Mouse (Mus musculus) cerebellum, adult 11 months (tissue): ENCODE results near the gene Nell1.
A peak's percentile ranks its signal among the peaks of the same experiment; 100 is the strongest.

ENCODE experiments used
- DNase-seq: peaks from one replicate; pipeline ENCODE4 v3.0.0; 2022

Gene Nell1

DNA sequence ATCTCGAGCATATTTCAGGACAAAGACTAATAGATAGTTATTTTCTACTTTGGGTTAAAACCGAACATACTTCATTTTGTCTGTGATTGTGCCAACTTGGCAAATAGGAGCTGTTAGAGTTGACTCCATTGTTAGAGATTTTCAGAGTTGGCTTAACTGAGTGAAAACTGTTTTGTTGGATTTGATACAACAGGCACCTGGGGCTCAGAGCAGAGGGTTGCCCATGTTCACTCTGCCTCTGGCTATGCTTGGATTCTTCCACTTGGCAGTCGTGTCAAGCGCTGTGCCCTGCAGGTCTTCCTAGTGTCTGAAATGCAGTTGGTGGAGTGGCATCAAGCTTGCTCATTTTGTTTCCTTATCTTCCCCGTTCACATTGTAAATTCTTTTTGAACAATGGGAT, 363.6 kb downstream of the Nell1 start:
- DNase-seq: no peak

DNA sequence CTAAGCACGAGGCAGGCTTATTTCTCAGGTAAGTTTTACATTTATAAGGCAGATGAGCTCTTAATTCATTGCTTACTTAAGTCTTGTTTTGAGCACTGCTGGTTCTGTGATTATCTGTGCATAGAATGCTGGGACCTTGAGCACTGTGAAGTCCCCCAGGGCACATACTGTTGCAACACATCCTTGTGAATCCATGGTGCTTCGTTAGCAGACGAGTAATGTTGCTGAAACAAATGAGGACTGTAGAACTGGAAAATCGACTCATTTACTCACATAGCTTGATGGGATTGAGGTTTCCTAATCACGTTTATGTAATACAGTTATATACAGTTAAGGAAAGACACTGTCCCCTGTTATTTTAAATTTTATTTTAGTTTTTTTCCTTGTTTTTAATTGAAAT, 364.1 kb downstream of the Nell1 start:
- no peak for DNase-seq

DNA sequence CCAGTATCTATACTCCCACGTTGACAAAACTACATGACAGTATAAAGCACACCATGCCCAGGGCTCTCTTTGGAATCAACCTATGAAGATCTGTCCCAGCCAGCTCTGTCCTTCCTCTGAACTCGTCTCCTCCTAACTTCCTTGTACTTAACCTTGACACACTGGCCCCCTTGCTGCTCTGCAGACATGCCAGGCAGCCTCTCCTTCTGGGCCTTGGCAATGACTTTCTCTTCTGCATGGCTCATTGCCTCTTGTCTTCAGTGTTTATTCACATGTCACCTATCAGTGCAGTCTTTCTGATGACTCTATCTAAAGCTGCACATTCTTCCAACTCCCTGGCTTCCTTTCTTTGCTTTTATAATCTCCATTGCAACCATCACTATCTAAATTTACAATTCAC, 376.9 kb downstream of the Nell1 start:
- DNase-seq: no peak

DNA sequence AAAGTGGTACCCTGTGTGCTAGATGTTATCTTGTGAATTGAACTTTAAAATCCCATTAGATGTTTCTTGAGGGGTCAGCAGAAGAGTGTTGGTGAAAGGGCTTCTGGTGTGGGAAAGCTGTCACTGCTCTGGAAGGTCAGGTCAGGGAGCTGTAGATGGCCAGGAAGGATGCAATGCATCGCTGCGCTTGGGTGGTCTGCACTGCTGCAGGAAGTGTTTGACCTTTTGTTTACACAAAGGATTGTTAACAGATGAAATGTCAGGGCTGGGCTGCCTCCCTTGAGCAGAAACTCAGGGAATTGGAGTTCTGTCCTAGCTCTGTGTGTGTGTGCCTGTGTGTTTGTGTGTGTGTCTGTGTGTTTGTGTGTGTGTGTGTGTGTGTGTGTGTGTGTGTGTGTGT, 382.5 kb downstream of the Nell1 start:
- DNase-seq: no peak

DNA sequence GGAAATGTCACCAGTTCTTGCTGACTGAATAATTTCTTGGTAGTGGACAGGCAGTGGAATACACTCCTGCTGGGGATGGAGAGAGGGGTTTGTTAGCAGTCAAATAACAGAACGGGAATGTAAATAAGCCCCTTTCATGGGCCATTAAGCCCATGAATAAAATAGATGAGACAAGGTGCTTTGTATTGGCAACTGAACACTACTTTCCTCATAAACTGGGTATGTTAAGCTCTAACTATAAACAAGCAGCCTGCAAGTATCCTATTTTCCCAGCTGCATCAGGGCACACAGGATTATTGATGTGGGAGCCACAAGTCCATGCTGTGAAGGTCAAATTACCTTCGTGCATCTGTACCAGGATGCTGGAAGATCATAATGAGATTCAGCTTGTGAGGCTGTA, 387.4 kb downstream of the Nell1 start:
- no peak for DNase-seq

DNA sequence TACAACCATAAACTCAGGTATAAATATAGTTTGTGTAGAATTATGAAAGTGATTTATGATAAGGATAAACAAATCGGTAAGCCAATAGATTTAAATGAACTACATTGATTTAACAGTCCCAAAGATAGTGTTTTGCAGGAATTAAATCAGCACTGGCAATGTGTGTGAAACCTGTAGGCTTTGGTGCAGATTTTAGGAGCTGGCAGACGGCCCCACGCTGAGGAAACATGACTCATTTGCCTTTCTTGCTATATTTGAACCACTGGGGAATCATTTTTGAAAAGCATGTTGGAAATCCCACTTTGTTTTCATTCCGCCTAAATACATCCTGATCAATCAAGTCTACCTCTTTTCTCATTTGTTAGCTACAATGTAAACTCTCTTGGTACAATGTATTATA, 400.2 kb downstream of the Nell1 start:
- DNase-seq: no peak

DNA sequence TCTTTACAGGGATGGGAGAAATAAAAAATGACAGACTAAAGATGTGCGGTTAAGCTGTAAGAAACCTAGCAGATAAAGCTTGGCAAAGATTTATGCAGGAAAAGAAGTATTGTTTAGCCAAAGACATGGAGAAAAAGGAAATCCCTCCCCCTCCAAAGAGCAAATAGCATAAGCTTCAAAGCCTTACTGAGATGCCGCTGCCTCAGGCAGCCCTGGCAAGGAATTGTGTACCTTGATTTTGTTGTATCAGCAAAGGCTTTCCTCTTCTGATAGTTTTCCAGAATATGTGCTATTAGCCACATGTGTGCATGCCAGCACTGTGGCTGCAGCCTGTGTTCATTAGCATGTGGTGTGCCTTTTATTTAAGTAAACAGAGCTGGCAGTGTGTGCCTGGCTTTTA, 435.8 kb downstream of the Nell1 start:
- DNase-seq: no peak

DNA sequence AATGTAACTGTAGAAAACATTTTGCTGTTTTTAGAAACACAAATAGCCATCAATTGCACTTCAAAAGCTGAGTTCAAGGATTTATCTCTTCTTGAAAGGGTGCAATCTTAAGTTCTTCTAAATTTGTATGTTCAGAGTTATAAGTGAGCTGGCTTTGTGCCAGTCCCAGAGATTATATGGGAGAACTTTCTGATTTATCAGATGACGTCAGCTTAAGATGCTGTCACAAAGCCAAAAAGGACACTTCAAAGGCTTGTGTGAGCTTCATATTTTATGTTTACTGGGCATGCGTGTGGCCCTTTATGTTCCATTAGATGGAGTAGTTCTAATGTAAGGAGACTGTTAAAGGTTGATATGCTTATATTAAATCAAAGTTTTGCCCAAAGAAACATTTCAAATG, 445.3 kb downstream of the Nell1 start:
- no peak for DNase-seq

DNA sequence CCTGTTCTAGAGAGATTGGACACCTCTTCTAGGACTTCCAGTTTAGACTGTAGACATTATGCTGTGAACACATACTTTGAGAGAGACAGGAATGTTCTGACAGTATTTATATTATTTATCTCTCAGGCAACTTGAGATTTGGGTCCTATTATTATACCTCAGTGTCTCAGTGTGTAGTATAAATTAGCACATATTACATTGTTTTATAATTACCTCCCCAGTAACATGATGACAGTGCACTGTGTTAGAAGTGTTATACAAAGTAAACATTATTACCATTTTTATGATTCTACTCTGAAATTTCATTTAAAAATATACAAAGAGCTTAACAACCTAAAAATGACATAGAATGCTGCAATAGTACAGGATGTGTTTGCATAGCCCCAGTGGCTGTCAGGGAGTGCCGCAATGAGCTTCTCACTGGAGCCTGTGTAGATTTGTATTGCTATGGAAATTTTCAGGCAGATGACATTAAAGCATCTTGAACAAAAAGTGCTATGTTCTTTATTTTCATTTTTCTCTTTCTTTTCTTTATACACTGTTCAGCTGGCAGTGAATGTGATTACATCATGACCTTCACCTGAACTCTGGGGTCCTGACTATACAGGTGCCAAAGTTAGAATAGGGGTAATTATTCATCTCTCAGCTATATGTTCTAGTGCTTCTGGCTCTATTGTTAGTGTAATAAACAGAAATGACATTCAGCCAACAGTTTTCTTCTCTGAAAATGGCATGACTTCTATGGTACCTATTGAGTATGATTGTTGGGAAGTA, 447.9 kb downstream of the Nell1 start:
- DNase-seq: no peak

DNA sequence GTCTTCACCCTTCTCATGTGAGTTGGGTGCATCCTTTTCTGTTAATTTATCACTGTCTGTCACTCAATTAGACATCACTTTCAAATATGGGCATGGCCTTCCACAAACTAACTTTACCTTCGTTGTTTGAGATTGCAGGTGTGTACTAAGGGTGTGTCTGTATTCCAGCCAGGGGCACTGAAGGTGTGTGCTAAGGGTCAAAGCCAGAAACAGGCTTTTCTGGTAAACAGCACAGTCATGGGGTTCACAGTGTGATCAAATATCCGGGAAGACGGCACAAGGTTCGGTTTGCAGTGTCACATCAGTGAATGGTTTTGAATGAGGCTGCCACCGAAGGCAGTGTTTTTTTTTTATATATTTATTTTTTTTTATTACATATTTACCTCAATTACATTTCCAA, 455.1 kb downstream of the Nell1 start:
- DNase-seq: no peak

DNA sequence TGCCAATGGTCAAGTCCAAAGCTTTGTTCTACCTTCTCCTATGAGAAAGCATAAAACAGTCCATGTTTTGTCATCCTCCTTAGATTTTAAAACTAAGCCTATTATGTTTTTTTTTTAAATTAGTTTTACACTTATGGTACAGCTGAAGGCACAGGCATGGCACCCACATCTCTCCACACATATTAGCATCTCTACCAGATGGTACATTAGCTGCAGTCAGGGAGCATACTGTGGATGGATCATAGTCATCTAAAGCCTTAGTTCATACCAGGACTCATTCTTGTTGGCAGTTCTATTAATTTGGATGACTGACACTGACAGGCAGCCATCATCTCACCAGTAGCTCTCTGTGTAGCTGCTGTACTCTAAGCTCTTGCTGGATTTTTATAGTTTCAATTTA, 466.6 kb downstream of the Nell1 start:
- DNase-seq: no peak

DNA sequence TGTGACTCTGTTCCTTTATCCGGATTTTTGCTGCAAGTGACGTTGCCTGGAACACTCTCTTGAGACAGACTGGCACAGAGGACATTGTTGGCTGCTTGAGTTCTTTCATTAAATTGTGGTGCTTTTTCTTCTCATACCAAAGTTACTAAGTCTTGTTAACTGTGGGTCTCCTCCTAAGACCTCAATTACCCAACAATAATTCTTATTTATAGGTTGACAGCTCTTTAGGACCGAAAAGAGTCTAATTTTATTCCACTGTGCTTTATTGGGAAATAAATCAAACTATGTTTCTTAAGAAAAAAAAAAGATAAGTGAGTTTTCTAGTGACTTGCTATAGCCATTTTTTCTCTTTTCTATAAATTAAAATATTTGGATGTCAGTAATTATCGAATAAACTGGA, 472.7 kb downstream of the Nell1 start:
- no peak for DNase-seq

DNA sequence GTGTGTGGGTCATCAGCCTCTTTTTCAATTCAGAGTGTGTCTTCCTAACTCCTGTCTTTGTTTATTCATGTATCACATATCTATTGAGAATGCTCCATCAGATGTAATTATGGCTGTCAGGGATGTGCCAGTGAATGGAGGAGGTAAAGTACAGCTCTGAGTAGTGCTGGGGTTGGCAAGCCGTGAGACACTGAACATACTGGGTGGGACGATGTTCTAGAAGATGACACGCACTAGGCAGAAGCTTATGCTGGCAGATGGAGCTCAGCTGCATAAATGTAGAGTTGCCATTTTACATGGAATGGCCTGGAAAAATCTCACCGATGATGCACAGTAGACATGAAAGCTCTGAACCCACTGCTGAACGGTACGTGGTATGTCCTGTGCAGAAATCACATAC, 493.1 kb downstream of the Nell1 start:
- DNase-seq: no peak

DNA sequence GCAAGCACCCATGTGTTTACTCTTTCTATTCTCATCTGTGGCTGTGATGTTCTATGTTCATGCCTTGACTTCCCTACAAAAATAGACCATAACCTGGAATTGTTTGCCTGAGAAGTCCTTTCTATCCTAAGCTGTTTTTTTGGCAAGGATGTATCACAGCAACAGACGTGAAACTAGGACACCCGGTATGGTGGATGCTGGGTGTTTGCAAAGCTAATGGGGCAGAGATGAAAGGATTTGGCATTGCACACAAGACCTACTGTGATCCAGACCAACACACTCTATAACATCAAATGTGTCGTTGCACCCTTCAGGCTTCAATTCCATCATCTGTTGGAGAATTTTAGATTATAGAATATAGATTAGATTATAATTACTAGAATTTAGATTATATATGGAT, 495.9 kb downstream of the Nell1 start:
- peak; percentile 13 for DNase-seq

DNA sequence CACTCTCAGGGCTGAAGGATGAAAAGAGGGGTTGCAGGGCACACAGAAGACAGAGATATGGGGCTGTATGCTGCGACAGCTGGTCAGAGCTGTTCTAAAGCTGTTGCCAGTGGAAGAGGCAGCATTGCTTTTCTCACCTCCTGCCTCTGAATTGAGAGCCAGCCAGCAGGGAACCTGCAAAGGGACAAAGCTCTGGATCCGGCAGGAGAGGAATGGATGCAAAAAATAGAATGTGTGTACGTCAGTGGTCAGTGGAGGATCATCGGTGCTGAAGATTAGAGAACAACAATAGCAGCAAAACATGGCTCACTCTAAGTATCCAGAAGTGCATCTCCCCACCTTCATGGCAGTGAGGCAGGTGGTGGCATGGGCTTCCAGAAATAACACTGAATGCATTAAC, 507.3 kb downstream of the Nell1 start:
- DNase-seq: peak; percentile 1

DNA sequence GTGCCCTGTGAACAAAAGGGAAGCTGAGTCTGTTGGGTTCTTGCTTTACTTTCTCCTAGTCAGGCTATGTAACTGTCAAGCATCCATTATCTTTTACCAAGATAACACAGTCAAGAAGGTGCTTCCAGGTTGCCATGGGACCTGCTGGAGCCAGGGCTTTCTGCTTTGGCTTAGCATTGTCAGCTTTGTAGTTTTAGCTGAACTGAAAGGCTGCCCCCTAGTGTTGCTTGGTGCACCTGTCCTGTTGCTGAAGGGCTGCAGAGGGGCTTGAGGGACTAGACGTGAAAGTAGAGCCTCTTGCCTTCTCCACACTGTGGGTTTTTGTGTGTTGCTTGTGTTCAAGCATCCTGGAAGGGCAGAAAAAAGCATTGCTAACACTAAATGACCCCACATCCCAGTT, 510.6 kb downstream of the Nell1 start:
- peak; percentile 6 for DNase-seq

DNA sequence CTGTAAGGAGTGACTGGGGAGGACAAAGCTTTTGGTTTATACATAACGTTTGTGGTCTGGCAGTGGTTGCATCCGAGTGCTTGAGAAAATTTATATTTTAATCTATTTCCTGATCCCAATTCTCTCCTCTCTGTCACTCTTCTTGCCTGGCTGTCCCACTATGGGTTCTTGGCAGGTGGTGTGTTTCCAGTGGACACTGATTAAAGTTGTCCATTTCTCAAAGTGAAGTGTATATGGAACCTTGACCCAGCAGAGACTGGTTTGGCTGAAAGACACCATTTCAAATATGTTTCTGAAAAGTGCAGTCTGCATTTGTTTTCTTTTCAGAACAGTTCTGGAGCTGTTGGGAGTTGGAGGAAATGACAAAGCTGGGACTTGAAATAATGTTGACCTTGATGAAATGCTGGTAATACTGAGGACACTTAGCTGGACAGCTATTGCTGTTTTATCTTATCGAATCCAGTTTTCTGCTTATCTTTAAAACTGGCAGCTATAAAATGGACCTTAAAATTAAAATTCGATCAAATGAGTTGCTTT, 512.3 kb downstream of the Nell1 start:
- no peak for DNase-seq

DNA sequence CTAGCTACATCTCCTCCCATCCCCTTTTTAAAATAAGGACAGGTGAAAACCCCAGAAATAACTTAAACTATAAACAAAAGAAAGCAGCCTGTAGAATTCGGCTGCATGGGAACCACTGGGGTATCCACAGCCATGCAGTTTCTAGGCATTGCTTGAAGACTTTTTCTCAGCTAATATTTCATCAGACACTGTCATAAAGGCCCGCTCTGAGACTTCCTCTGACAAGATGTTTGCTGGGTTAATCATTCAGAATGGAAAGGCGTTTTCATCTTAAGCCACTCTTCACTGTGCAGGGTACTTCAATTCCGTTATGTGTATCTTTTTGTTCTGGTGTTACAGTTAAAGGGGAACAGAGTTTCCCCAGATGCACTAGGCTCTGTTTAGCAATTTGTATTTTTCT, 526.9 kb downstream of the Nell1 start:
- DNase-seq: no peak

DNA sequence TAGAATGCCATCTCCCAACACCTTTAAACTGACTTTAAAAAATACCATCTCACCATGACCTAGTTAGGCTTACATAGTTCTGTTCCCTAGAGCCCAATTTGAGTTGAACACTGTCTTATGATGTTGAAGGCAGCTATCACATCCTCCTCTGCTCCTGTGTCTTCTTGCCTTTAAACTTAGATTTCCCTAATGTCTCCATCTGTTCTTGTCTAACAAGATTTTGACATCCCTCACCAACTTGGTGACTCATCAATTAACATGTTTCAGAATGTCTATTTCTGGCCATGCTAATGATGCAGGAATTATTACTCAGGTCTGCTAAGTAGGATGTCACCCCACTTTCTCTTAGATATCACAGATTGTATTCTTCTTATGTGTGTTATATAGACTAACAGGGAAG, 532.4 kb downstream of the Nell1 start:
- no peak for DNase-seq

DNA sequence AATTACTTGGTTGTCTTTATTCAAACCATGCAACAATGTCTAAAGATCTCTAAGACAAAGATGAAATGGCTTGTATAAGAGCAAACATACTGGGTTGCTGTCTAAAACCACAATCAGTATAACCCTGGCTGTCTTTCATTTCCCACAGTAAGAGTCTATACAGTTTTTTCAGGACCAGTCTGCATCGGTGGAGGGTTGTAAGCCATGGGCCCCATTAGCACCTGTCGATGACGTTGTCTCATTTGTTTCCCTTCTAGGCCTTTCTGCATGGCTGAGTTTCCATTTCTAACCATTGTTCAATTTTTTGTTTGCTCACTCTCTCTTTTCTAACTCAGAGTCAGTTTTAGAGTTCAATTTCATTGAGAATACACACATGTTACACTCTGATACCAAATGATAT, 540.2 kb downstream of the Nell1 start:
- DNase-seq: no peak

DNA sequence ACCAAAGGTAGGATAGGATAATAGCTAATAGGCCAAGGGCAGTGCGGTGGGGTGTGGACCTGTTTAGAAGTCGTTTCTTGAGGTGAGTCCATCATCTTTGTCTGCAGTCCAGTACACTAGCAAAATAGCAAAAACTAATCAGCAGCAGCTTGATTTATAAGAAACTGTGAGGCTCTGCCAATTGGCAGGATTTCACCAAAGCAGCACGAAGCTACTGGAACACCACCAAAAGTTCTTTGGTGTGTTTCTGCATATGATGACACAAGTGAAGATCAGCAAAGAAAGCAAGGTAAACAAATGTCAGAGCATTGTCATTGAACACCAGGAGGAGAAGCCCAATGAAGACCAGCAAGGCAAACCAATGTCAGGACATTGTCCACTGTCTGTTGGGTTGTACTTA, 542.0 kb downstream of the Nell1 start:
- no peak for DNase-seq

DNA sequence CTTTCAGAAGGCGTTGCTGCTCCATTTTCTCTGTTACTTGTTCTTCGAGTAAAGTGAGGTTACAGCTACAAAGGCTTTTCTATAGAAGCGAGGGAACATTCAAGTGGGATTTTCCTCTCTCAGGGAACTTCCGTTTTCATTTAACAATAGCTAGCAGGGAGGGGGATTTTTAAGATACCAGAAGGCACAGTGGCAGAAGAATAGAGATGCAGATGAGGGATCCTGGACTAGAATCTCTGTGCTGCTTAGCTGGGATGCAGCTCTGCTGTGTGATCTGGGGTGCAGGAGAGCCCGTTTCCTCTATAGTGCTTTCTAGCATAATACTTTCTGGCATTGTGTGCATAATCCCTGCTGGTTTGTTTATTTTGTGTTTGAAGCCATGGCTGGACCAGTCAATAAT, 568.7 kb downstream of the Nell1 start:
- DNase-seq: no peak

DNA sequence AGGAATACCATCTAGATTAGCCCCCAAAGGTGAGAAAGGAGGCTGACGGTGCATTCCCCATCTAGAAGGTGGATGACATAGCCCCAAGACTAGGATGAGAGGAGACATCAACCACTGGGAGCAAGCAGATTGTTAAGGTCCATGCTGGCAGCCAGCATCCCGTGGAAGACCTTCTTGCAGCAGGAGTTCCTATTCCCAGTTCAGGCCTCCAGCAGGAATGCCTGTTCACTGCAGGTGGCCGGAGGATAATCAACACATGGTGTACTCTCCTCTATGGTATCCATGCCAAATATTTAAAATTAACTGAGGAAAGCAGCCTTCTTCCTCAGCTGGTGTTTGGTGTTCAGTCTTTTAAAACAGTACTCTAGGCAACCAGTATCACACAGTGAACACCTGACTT, 574.9 kb downstream of the Nell1 start:
- peak; percentile 6 for DNase-seq

DNA sequence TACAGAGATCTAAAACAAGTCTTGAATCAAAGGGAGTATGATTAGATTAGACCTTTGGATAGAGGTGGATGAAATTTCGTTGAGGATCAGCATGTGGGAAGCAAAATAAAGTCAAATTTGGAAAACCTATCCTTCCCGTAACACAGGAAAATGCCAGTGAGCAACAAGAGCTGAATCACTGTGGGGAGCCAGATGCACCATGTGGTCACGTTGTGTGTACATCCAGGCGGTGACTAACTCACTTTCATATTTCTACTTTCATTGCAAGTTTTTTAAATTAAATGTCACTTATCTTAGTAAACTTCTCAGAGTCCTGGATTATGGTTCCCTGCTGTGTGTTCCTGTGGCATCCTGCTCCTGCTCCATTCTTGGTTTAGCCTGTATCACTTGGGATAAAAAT, 576.8 kb downstream of the Nell1 start:
- no peak for DNase-seq

DNA sequence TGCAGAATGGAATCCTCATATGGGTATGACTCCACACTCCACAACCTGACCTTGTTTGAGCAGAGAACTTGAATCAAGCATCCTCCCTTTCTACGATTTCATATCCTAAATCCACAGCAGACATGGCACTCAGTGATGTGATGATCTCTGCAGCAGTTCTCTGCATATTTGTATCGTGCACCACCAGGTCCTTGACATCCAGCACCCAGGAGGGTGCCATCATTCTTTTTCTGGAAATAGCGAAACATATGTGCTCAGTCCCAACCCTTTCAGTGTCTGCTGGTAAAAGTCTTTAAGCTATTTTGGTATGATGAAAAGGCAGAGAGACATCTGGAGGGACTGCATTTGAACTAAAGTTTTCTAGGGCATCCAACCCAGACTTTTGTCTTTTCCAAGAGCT, 588.0 kb downstream of the Nell1 start:
- no peak for DNase-seq
